Comparison of ENCODE assay signal across 24 mouse cellular contexts in genomic region chr2:116586203-116586959, GRCm38 (mm10).
DNase-seq lines count a peak whose midpoint lies in the region; ATAC-seq and TF ChIP-seq lines count a peak whose summit lies in the region.
"Had no signal": no experiment of that assay in that cellular context is flagged by ENCODE, and none has a peak within 500 bp of the region (broad histone marks: within the 10 kb centered on the region; RNA-seq: fewer than 3 reads in every experiment).

No protein-coding gene starts in this region.

- WGBS in midbrain, embryonic 13.5 days: 78% methylated on average over 11 of the region's 11 CpGs
- 67% methylated on average over 11 of the region's 11 CpGs for WGBS in midbrain, postnatal 0 days
- WGBS in hindbrain, embryonic 15.5 days: 64% methylated on average over 11 of the region's 11 CpGs
- WGBS in neural tube, embryonic 14.5 days: 57% methylated on average over 11 of the region's 11 CpGs

- H3K4me3 ChIP-seq in midbrain, embryonic 13.5 days (replicated peaks): no peak overlapping the region
- H3K4me3 ChIP-seq in midbrain, postnatal 0 days (ENCODE audit: low read depth, low read length): no peak overlapping the region
- H3K4me3 ChIP-seq in hindbrain, embryonic 15.5 days: no peak overlapping the region
- H3K4me3 ChIP-seq in neural tube, embryonic 14.5 days (ENCODE audit: low read depth, low read length): no peak overlapping the region
- H3K4me3 ChIP-seq: embryonic facial prominence, embryonic 12.5 days had no signal

- H3K9ac ChIP-seq in midbrain, embryonic 13.5 days (replicated peaks): no peak overlapping the region
- no peak overlapping the region for H3K9ac ChIP-seq in midbrain, postnatal 0 days (replicated peaks; ENCODE audit: low read length, poor library complexity, severe bottlenecking)
- H3K9ac ChIP-seq in hindbrain, embryonic 15.5 days: no peak overlapping the region
- H3K9ac ChIP-seq in neural tube, embryonic 14.5 days (replicated peaks; ENCODE audit: low read depth, low read length): no peak overlapping the region
- H3K9ac ChIP-seq: embryonic facial prominence, embryonic 12.5 days; liver, embryonic 14.5 days had no signal

- ATAC-seq in midbrain, embryonic 13.5 days: peak; percentile 70; the same call in 1 of the 2 replicates
- no peak for ATAC-seq in midbrain, postnatal 0 days (ENCODE audit: low FRiP score)
- ATAC-seq in hindbrain, embryonic 15.5 days (ENCODE audit: low FRiP score, low read depth): peak; percentile 42; the same call in 1 of the 2 replicates
- peak; percentile 82; the same call in 1 of the 2 replicates for ATAC-seq in neural tube, embryonic 14.5 days (ENCODE audit: low read depth)
- ATAC-seq: forebrain, embryonic 14.5 days had no signal

- H3K36me3 ChIP-seq in midbrain, embryonic 13.5 days: no peaks in the 10 kb centered on the region
- H3K36me3 ChIP-seq in midbrain, postnatal 0 days (ENCODE audit: insufficient read depth, low read length): no peaks in the 10 kb centered on the region
- H3K36me3 ChIP-seq in hindbrain, embryonic 15.5 days: no peaks in the 10 kb centered on the region
- no peaks in the 10 kb centered on the region for H3K36me3 ChIP-seq in neural tube, embryonic 14.5 days (ENCODE audit: control insufficient read depth, insufficient read depth, low read length)
- H3K36me3 ChIP-seq: embryonic facial prominence, embryonic 12.5 days had no signal

- DNase-seq in midbrain, postnatal 0 days (ENCODE audit: low spot score): no peak
- DNase-seq in brain, embryonic 14.5 days (ENCODE audit: low read depth): peak; percentile 59
- DNase-seq in urinary bladder, adult 18-20 months (ENCODE audit: low spot score in 2 of 2): no peak
- no peak for DNase-seq in thymus, postnatal 0 days (ENCODE audit: low spot score)
- DNase-seq: adrenal gland, postnatal 14 days; cerebellum, adult 11-12 months; cerebellum, adult 9-11 months; embryo, embryonic 11 days; gastrocnemius, postnatal 14 days; heart, postnatal 14 days; kidney, adult 11 months; kidney, postnatal 14 days; liver; lung, adult 2 months; lung, postnatal 10 days; right cerebral cortex, postnatal 4 days; thymus, adult 2 months had no signal

- H3K4me2 ChIP-seq in midbrain, embryonic 13.5 days (replicated peaks): no peak overlapping the region
- H3K4me2 ChIP-seq in midbrain, postnatal 0 days (ENCODE audit: low read depth, low read length, poor library complexity, severe bottlenecking): no peak overlapping the region
- H3K4me2 ChIP-seq in hindbrain, embryonic 15.5 days: no peak overlapping the region
- H3K4me2 ChIP-seq in neural tube, embryonic 14.5 days (ENCODE audit: low read depth, low read length): no peak overlapping the region
- H3K4me2 ChIP-seq: embryonic facial prominence, embryonic 12.5 days had no signal

- TF ChIP-seq POLR2A in brain, embryonic 14.5 days (IDR thresholded peaks at IDR 0.05; ENCODE audit: borderline replicate concordance, extremely low read depth, insufficient read depth, insufficient read length, poor library complexity, severe bottlenecking): no peak

- H3K9me3 ChIP-seq in midbrain, embryonic 13.5 days: no peaks in the 10 kb centered on the region
- H3K9me3 ChIP-seq in midbrain, postnatal 0 days (ENCODE audit: low read length): no peaks in the 10 kb centered on the region
- H3K9me3 ChIP-seq in hindbrain, embryonic 15.5 days: no peaks in the 10 kb centered on the region
- no peaks in the 10 kb centered on the region for H3K9me3 ChIP-seq in neural tube, embryonic 14.5 days (ENCODE audit: control insufficient read depth, low read length)
- H3K9me3 ChIP-seq: embryonic facial prominence, embryonic 12.5 days had no signal

- H3K27ac ChIP-seq in midbrain, embryonic 13.5 days: no peak overlapping the region
- H3K27ac ChIP-seq in midbrain, postnatal 0 days (ENCODE audit: low read depth, low read length): no peak overlapping the region
- H3K27ac ChIP-seq in hindbrain, embryonic 15.5 days (replicated peaks): no peak overlapping the region
- H3K27ac ChIP-seq in neural tube, embryonic 14.5 days (ENCODE audit: low read depth, low read length): no peak overlapping the region
- H3K27ac ChIP-seq: embryonic facial prominence, embryonic 12.5 days; liver, embryonic 14.5 days; macrophage had no signal

- TF ChIP-seq CTCF in midbrain, postnatal 0 days (IDR thresholded peaks at IDR 0.05): no peak
- no peak for TF ChIP-seq CTCF in brain, embryonic 14.5 days (IDR thresholded peaks at IDR 0.05; ENCODE audit: borderline replicate concordance, extremely low read depth, insufficient read depth, insufficient read length)

- H3K27me3 ChIP-seq in midbrain, embryonic 13.5 days: no peaks in the 10 kb centered on the region
- no peaks in the 10 kb centered on the region for H3K27me3 ChIP-seq in midbrain, postnatal 0 days (ENCODE audit: insufficient read depth, low read length)
- H3K27me3 ChIP-seq in hindbrain, embryonic 15.5 days: no peaks in the 10 kb centered on the region
- no peaks in the 10 kb centered on the region for H3K27me3 ChIP-seq in neural tube, embryonic 14.5 days (ENCODE audit: control insufficient read depth, insufficient read depth, low read length)
- H3K27me3 ChIP-seq: embryonic facial prominence, embryonic 12.5 days had no signal

- no peaks in the 10 kb centered on the region for H3K4me1 ChIP-seq in midbrain, embryonic 13.5 days (replicated peaks)
- no peaks in the 10 kb centered on the region for H3K4me1 ChIP-seq in midbrain, postnatal 0 days (ENCODE audit: insufficient read depth, low read length)
- no peaks in the 10 kb centered on the region for H3K4me1 ChIP-seq in hindbrain, embryonic 15.5 days (replicated peaks)
- no peaks in the 10 kb centered on the region for H3K4me1 ChIP-seq in neural tube, embryonic 14.5 days (ENCODE audit: control insufficient read depth, insufficient read depth, low read length)
- H3K4me1 ChIP-seq: embryonic facial prominence, embryonic 12.5 days had no signal
